Mouse (Mus musculus) gonadal fat pad, adult 2 months (tissue): ENCODE measurements around the gene Ddb1. TPM values are rescaled to one million over a fixed set of nuclear protein-coding genes. Genes with fewer than 3 reads are reported as not detected.

Experiments
- DNase-seq: peaks from one replicate; pipeline ENCODE4 v3.0.0-alpha.2; 2012; ENCODE audit warnings: low read depth
- polyA plus RNA-seq: library from polyadenylated mRNA; depleted of rRNA; stranded (reverse); fragments of >200 nt; gene quantifications from 2 replicates; pipeline ENCODE4 v1.2.3, GENCODE M21; 2012; rRNA removed

Ddb1 gene
- polyA plus RNA-seq, 1 experiment: 168 TPM

GRCm38 (mm10) chr19:10661919-10662318, 56.8 kb downstream of the Ddb1 start:
- DNase-seq: no peak

- DNase-seq: no peak
Observed at GRCm38 (mm10) chr19:10662665-10663064, 57.5 kb downstream of the Ddb1 start.

GRCm38 (mm10) chr19:10665093-10665492, 60.0 kb downstream of the Ddb1 start:
- DNase-seq: no peak

DNA sequence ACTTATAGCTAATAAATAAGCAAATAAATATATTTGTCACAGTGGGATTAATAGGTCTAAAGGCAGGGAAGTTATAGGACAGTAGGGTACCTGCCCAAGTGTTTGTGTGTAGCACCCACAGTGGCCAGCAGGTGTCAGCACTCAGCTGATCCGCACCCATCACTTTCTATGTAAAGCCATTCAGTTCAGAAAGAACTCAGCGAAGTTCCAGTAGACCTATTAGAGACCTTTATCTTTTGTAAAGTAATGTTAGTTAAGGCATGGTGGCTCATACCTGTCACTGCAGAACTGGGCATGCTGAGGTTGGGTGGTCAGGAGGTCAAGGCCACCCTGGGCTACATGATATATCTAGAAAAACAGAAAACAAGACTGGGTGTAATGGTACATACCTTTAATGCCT, 60.4 kb downstream of the Ddb1 start:
- no peak for DNase-seq

GRCm38 (mm10) chr19:10671319-10671718, 66.2 kb downstream of the Ddb1 start:
- DNase-seq: no peak

DNA sequence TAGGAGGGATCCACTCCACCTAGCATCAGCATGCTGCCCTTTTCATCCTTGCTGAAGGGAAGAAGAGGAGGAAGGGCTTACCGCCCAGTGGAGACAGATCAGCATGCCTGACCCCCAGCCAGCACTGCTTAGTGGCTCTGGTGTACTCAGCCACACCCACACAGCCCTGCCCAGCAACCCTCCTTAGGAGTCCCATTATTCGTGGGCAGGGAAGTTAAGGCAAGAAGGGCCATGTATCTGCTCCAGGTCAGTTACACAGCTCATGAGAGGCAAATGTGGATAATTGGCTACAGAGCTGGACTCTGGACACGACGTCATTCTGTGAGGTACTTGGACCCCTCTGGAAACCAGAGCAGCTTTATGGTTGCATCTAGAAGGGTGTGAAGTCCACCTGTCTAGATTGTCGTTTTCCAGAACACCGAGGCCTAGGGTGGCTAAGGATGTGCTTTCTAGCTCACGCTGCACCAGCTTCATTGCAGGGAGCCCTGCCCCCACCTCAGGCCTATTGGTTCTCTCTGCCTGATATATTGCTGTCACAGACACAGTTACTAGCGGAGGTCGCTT, 66.8 kb downstream of the Ddb1 start:
- no peak for DNase-seq

DNA sequence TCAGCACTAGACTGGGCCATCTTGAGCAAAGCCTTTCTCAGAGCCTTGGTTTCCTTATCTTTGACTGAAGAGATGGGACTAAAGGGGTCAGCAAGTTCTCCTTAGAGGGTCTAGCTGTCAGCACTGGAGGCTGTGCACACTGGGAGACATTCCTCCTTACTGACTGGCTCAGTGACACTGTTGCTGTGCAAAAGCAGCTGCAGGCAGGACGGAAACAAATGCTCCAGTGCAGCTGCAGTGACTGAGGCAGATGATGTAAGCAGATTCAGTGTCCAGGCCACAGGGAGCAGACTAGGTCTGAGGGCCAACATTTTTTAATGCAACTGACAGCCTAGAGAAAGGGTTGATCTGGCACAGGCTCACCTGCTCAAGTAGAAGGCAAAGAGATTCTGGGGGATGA, 68.1 kb downstream of the Ddb1 start:
- DNase-seq: no peak

GRCm38 (mm10) chr19:10676656-10677055, 71.5 kb downstream of the Ddb1 start:
- DNase-seq: no peak

- no peak for DNase-seq
Observed at GRCm38 (mm10) chr19:10677915-10678771, 73.0 kb downstream of the Ddb1 start, which contains the start of gene Pga5. Pga5 (minus strand) TSS chr19:10678071.

GRCm38 (mm10) chr19:10678772-10679067, 73.6 kb downstream of the Ddb1 start:
- no peak for DNase-seq

Other genes starting within 250 kb of the Ddb1 start
- 2.3 and 2.4 TPM in 2 replicates for gene Syt7, start 216.2 kb upstream of the Ddb1 start, polyA plus RNA-seq
- 3.9 and 6.8 TPM in 2 replicates for gene Lrrc10b, start 147.9 kb upstream of the Ddb1 start, polyA plus RNA-seq
- gene Ppp1r32, start 122.4 kb upstream of the Ddb1 start, polyA plus RNA-seq: 1.9 and 2.9 TPM in 2 replicates
- 33.6 and 39.9 TPM in 2 replicates for gene Cpsf7, start 80.1 kb upstream of the Ddb1 start, polyA plus RNA-seq
- gene Sdhaf2, start 79.2 kb upstream of the Ddb1 start, polyA plus RNA-seq: 35.1 and 37.9 TPM in 2 replicates
- 36.5 and 51.1 TPM in 2 replicates for gene Tmem216, start 49.1 kb upstream of the Ddb1 start, polyA plus RNA-seq
- gene Cyb561a3, start 28.2 kb upstream of the Ddb1 start, polyA plus RNA-seq: 29.9 and 33.4 TPM in 2 replicates
- 10.9 and 12.0 TPM in 2 replicates for gene Tmem138, start 28.0 kb upstream of the Ddb1 start, polyA plus RNA-seq
- 21.0 and 22.5 TPM in 2 replicates for gene Tkfc, start 327 bp downstream of the Ddb1 start, polyA plus RNA-seq
- 0.60 and 1.3 TPM in 2 replicates for gene Vwce, start 28.9 kb downstream of the Ddb1 start, polyA plus RNA-seq
- 0.31 TPM in 1 of 2 replicates, not detected in the other for gene Pga5, start 72.7 kb downstream of the Ddb1 start, polyA plus RNA-seq
- 25.5 and 30.3 TPM in 2 replicates for gene Vps37c, start 83.4 kb downstream of the Ddb1 start, polyA plus RNA-seq
- 0.80 and 0.92 TPM in 2 replicates for gene Cd5, start 133.7 kb downstream of the Ddb1 start, polyA plus RNA-seq
- 0.32 and 0.33 TPM in 2 replicates for gene Cd6, start 224.7 kb downstream of the Ddb1 start, polyA plus RNA-seq
- gene Slc15a3, start 234.4 kb downstream of the Ddb1 start, polyA plus RNA-seq: 3.9 and 6.3 TPM in 2 replicates